ENCODE assay signal across 8 mouse cellular contexts in genomic region chr13:75708637-75709002, GRCm38 (mm10). TPM values are rescaled to one million over a fixed set of nuclear protein-coding genes. Genes with fewer than 3 reads are reported as not detected.
DNase-seq lines count a peak whose midpoint lies in the region; ATAC-seq and TF ChIP-seq lines count a peak whose summit lies in the region.

No protein-coding gene starts in this region.

- H3K4me3 ChIP-seq in heart, embryonic 11.5 days (ENCODE audit: low read depth, low read length) = peak overlapping the region; percentile 84
- peak overlapping the region; percentile 83 to 91 (median 89) for H3K4me3 ChIP-seq in CH12.LX (replicated peaks in 1 of 3; ENCODE audit: low read depth in 2 of 3, low read length in 2 of 3, poor library complexity in 1 of 3)
- H3K4me3 ChIP-seq in forebrain, embryonic 12.5 days (replicated peaks) = peak overlapping the region; percentile 75
- peak overlapping the region; percentile 99 for H3K4me3 ChIP-seq in liver, embryonic 13.5 days (replicated peaks)

- TF ChIP-seq RAD21 in CH12.LX (IDR thresholded peaks at IDR 0.05; ENCODE audit: low read depth, low read length) = no peak

- no peaks in the 10 kb centered on the region for H3K27me3 ChIP-seq in heart, embryonic 11.5 days (ENCODE audit: control insufficient read depth, insufficient read depth, low read length)
- H3K27me3 ChIP-seq in CH12.LX (replicated peaks) = no peaks in the 10 kb centered on the region
- H3K27me3 ChIP-seq in forebrain, embryonic 12.5 days = peaks cover 10% of the 10 kb centered on the region
- H3K27me3 ChIP-seq in liver, embryonic 13.5 days = no peaks in the 10 kb centered on the region

- ATAC-seq in heart, embryonic 11.5 days (replicated peaks; ENCODE audit: insufficient number of reproducible peaks, low FRiP score, low TSS enrichment) = no peak
- ATAC-seq in forebrain, embryonic 12.5 days (ENCODE audit: low FRiP score) = no peak
- no peak for ATAC-seq in liver, embryonic 13.5 days (ENCODE audit: low read depth)

- TF ChIP-seq EP300 in CH12.LX (IDR thresholded peaks at IDR 0.05; ENCODE audit: low read length) = no peak

- WGBS in heart, embryonic 11.5 days (ENCODE audit: insufficient replicate concordance) = 12% methylated on average over 8 of the region's 8 CpGs
- WGBS in forebrain, embryonic 12.5 days = 14% methylated on average over 8 of the region's 8 CpGs
- WGBS in liver, embryonic 13.5 days (ENCODE audit: insufficient replicate concordance) = 4% methylated on average over 8 of the region's 8 CpGs

- H3K4me2 ChIP-seq in heart, embryonic 11.5 days = peak overlapping the region; percentile 56
- H3K4me2 ChIP-seq in CH12.LX (ENCODE audit: insufficient read depth, low read depth, poor library complexity, severe bottlenecking) = peak overlapping the region; percentile 95; the same call in 1 of the 2 replicates
- H3K4me2 ChIP-seq in forebrain, embryonic 12.5 days = peak overlapping the region; percentile 81
- H3K4me2 ChIP-seq in liver, embryonic 13.5 days = peak overlapping the region; percentile 81

- peaks cover 54% of the 10 kb centered on the region for H3K79me2 ChIP-seq in CH12.LX (replicated peaks; ENCODE audit: control insufficient read depth, extremely low read depth, insufficient read depth, poor library complexity, severe bottlenecking)

- dilution Hi-C loops in CH12.LX (cut with MboI; ENCODE audit: extremely low pct_ligation_motif_present, extremely low pct_unique_long_range_greater_than_20kb, low sequenced_read_pairs) = no loop called here

- H3K27ac ChIP-seq in heart, embryonic 11.5 days (ENCODE audit: low read depth, low read length) = peak overlapping the region; percentile 76
- peak overlapping the region; percentile 77 for H3K27ac ChIP-seq in CH12.LX (ENCODE audit: insufficient read depth, low read depth)
- H3K27ac ChIP-seq in forebrain, embryonic 12.5 days = no peak overlapping the region
- H3K27ac ChIP-seq in liver, embryonic 13.5 days = peak overlapping the region; percentile 95

- peak overlapping the region; percentile 87 for H3K9ac ChIP-seq in heart, embryonic 11.5 days (ENCODE audit: low read depth, low read length)
- peak overlapping the region; percentile 71 for H3K9ac ChIP-seq in CH12.LX (ENCODE audit: insufficient read depth, low read depth)
- H3K9ac ChIP-seq in forebrain, embryonic 12.5 days = peak overlapping the region; percentile 69
- H3K9ac ChIP-seq in liver, embryonic 13.5 days = peak overlapping the region; percentile 100

- H3K4me1 ChIP-seq in heart, embryonic 11.5 days (ENCODE audit: control insufficient read depth, insufficient read depth, low read length) = peaks cover 3% of the 10 kb centered on the region; the same call in 1 of the 2 replicates
- H3K4me1 ChIP-seq in CH12.LX (ENCODE audit: control insufficient read depth in 1 of 2, insufficient read depth in 2 of 2) = peaks cover 0 to 16% of the 10 kb centered on the region in 2 experiments
- H3K4me1 ChIP-seq in forebrain, embryonic 12.5 days = peaks cover 11% of the 10 kb centered on the region; the same call in 1 of the 2 replicates
- H3K4me1 ChIP-seq in liver, embryonic 13.5 days (replicated peaks) = peaks cover 56% of the 10 kb centered on the region

- TF ChIP-seq POLR2A in CH12.LX (IDR thresholded peaks at IDR 0.05; ENCODE audit: low read depth, low read length) = no peak

- no peak for TF ChIP-seq CTCF in CH12.LX (conservative IDR thresholded peaks at IDR 0.05 in 1 of 2, IDR thresholded peaks at IDR 0.05 in 1 of 2; ENCODE audit: low read depth in 2 of 2, low read length in 2 of 2)

- in situ Hi-C loops in CH12.LX (cut with MboI; ENCODE audit: low pct_ligation_motif_present, low pct_unique_long_range_greater_than_20kb, low sequenced_read_pairs) = loop anchor here (5.0 to 25.0 kb wide), 2 partner anchors 84 to 471 kb away; no protein-coding TSS in a partner anchor

- no peak for DNase-seq in heart, adult 18-20 months
- no peak for DNase-seq in CH12.LX (ENCODE audit: extremely low read depth)
- DNase-seq in liver, embryonic 13.5 days = no peak
- DNase-seq in embryo, embryonic 11 days = no peak
- DNase-seq in gastrocnemius, postnatal 25 days = no peak
- no peak for DNase-seq in embryo, embryonic 10 days (ENCODE audit: low spot score)

- H3K36me3 ChIP-seq in heart, embryonic 11.5 days (ENCODE audit: control insufficient read depth, insufficient read depth, low read length) = no peaks in the 10 kb centered on the region
- no peaks in the 10 kb centered on the region for H3K36me3 ChIP-seq in CH12.LX (replicated peaks in 1 of 2; ENCODE audit: control insufficient read depth in 1 of 2, insufficient read depth in 1 of 2, low read length in 1 of 2)
- H3K36me3 ChIP-seq in forebrain, embryonic 12.5 days (replicated peaks) = no peaks in the 10 kb centered on the region
- peaks cover 18% of the 10 kb centered on the region for H3K36me3 ChIP-seq in liver, embryonic 13.5 days

- no peaks in the 10 kb centered on the region for H3K9me3 ChIP-seq in heart, embryonic 11.5 days (replicated peaks; ENCODE audit: control insufficient read depth, low read length)
- H3K9me3 ChIP-seq in CH12.LX (replicated peaks; ENCODE audit: low read length) = no peaks in the 10 kb centered on the region
- no peaks in the 10 kb centered on the region for H3K9me3 ChIP-seq in forebrain, embryonic 12.5 days
- no peaks in the 10 kb centered on the region for H3K9me3 ChIP-seq in liver, embryonic 13.5 days (replicated peaks)

TF ChIP-seq in CH12.LX, 34 proteins besides CTCF, POLR2A, EP300 and RAD21:
- TF ChIP-seq MAFK (IDR thresholded peaks at IDR 0.05; ENCODE audit: insufficient replicate concordance, low read length) = no peak
- no peak for TF ChIP-seq MYC (IDR thresholded peaks at IDR 0.05; ENCODE audit: low read depth, low read length)
- TF ChIP-seq UBTF (IDR thresholded peaks at IDR 0.05; ENCODE audit: low read depth, low read length) = 0 out of 2 replicates have a peak, but pooled peaks have one; percentile 16
- peak; percentile 80 for TF ChIP-seq CHD1 (IDR thresholded peaks at IDR 0.05; ENCODE audit: low read depth, low read length)
- no peak for TF ChIP-seq NRF1 (IDR thresholded peaks at IDR 0.05; ENCODE audit: low read depth, low read length)

RNA-seq across cellular contexts. Expression of gene Ell2, which starts 2.1 kb away (rescaled TPM):
- polyA plus RNA-seq in heart, embryonic 11.5 days (2014; fragmentation: Nextera tagmentation; extraction: Ambion mirVana) = 8.2 and 10.4 TPM in 2 replicates
- total RNA-seq in heart, adult 18-20 months (2021) = 10 to 100 TPM; 25.2 to 31.5 TPM
- total RNA-seq in CH12.LX (2012; rRNA removed) (44.4 and 63.4 TPM in 2 replicates), CH12.LX (2014; rRNA removed) (50.9 and 51.3 TPM in 2 replicates)
- polyA plus RNA-seq in CH12.LX (2012; ENCODE audit: insufficient read length, low read depth) = 114 and 123 TPM in 2 replicates
- polyA plus RNA-seq in forebrain, embryonic 12.5 days (2016; fragmentation: Nextera tagmentation; extraction: Ambion mirVana) = 2.3 and 3.2 TPM in 2 replicates
- 38.2 and 49.6 TPM in 2 replicates for polyA plus RNA-seq in liver, embryonic 13.5 days (2015; fragmentation: Nextera tagmentation; extraction: Ambion mirVana)
- 10 to 100 TPM; 21.9 to 31.8 TPM for total RNA-seq in gastrocnemius, postnatal 25 days (2021)
